Mouse (Mus musculus) embryonic fibroblast, embryonic 13.5 days (primary cell): ENCODE data around the gene Immp2l.

ENCODE experiments used
- CTCF ChIP-seq: IDR thresholded peaks from 2 replicates; pipeline ENCODE4 v1.5.1; 2011; ENCODE audit warnings: mild to moderate bottlenecking, control low read depth, low read length, moderate library complexity, borderline replicate concordance; ENCODE audit not compliant: insufficient read depth
- POLR2A ChIP-seq: IDR thresholded peaks from 2 replicates; pipeline ENCODE4 v1.6.1; 2011; ENCODE audit warnings: low read depth, mild to moderate bottlenecking, control low read depth, low read length, moderate library complexity

- TF ChIP-seq CTCF (no peak), POLR2A (no peak)
These were observed 43.7 kb upstream of the Immp2l start for GRCm38 (mm10) chr12:40980160-40980559.
